Mouse (Mus musculus) embryonic facial prominence, embryonic 11.5 days (tissue): ENCODE measurements at regions not wholly inside any gene's neighbourhood (a gene's known extent, or its start where the extent isn't known, plus 50 kb on each side); places are given as distances from the start of the nearest gene placed in this dataset.
A peak's percentile ranks its signal among the peaks of the same experiment; 100 is the strongest.

Source experiments
- ATAC-seq: fragments of 200-750 bp; cut with Nextera tagmentation; replicated peaks from 2 replicates; pipeline ENCODE4 v1.8.0; 2017; ENCODE audit warnings: low read depth; ENCODE audit not compliant: insufficient number of reproducible peaks, low FRiP score, low TSS enrichment
- DNase-seq: peaks from one replicate; pipeline ENCODE4 v3.0.0-alpha.2; 2015; ENCODE audit warnings: low spot score
- H3K27ac ChIP-seq: fragments of 300-500 bp; sonication (generic); replicated peaks from 2 replicates; pipeline ENCODE4 v1.5.1; 2014; ENCODE audit warnings: mild to moderate bottlenecking, low read depth, low read length, control low read depth
- H3K27me3 ChIP-seq: fragments of 300-500 bp; sonication (generic); 2 replicates; pipeline ENCODE4 v1.6.1; 2014; ENCODE audit warnings: mild to moderate bottlenecking, low read length, moderate library complexity, mixed read lengths; ENCODE audit not compliant: control insufficient read depth, insufficient read depth
- H3K36me3 ChIP-seq: fragments of 300-500 bp; sonication (generic); replicated peaks from 2 replicates; pipeline ENCODE4 v1.6.1; 2014; ENCODE audit warnings: low read depth, mild to moderate bottlenecking, low read length, moderate library complexity, mixed read lengths; ENCODE audit not compliant: control insufficient read depth, insufficient read depth
- H3K4me1 ChIP-seq: fragments of 300-500 bp; sonication (generic); 2 replicates; pipeline ENCODE4 v1.6.1; 2014; ENCODE audit warnings: low read length, mixed read lengths; ENCODE audit not compliant: control insufficient read depth, insufficient read depth
- H3K4me2 ChIP-seq: fragments of 300-500 bp; sonication (generic); 2 replicates; pipeline ENCODE4 v1.6.1; 2014; ENCODE audit warnings: low read depth, mild to moderate bottlenecking, control low read depth, low read length, moderate library complexity
- H3K4me3 ChIP-seq: fragments of 300-500 bp; sonication (generic); 2 replicates; pipeline ENCODE4 v1.5.1; 2014; ENCODE audit warnings: low read depth, low read length, control low read depth
- H3K9ac ChIP-seq: fragments of 300-500 bp; sonication (generic); replicated peaks from 2 replicates; pipeline ENCODE4 v1.6.1; 2014; ENCODE audit warnings: mild to moderate bottlenecking, control low read depth, low read length
- H3K9me3 ChIP-seq: fragments of 300-500 bp; sonication (generic); replicated peaks from 2 replicates; pipeline ENCODE4 v1.6.1; 2016; ENCODE audit warnings: mild to moderate bottlenecking, low read length, inconsistent platforms, mixed read lengths; ENCODE audit not compliant: control insufficient read depth
- WGBS: fragments of 180-500 bp; shearing (Covaris S2); extraction: QIAGEN DNeasy Blood & Tissue Kit; methylation state at CpG from one replicate; pipeline ENCODE4 v1.1.7; 2014; 5-methylcytosine and 5-hydroxymethylcytosine counted together

DNA sequence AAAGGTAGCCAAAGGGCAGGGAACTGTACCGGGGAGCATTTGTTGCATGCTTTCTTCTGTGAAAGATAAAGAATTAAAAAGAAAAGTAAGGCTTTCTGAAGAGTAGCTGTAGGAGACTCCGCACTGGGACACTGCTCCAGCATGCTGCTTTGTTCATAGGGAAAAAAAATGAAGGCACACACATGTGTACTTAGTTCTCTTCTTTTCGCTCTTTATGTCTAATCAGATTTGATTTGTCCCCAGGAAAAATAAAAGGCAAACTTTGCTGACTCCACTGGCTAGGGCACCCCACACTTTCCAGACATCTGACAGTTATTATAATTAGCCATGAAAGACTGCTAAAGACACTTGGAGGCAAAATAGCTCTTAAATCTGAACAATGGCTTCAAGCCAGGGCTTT, 276.6 kb downstream of the Ptprc start:
- H3K27me3 ChIP-seq: no peaks in the 10 kb centered on the region
- no peaks in the 10 kb centered on the region for H3K36me3 ChIP-seq
- no peaks in the 10 kb centered on the region for H3K9me3 ChIP-seq
- peak overlapping the region; percentile 70 for H3K9ac ChIP-seq
- peak overlapping the region; percentile 77 for H3K27ac ChIP-seq
- ATAC-seq (no peak), DNase-seq (peak; percentile 47)
- peak overlapping the region; percentile 43 for H3K4me3 ChIP-seq
- peak overlapping the region; percentile 2; the same call in 1 of the 2 replicates for H3K4me2 ChIP-seq
- H3K4me1 ChIP-seq: no peaks in the 10 kb centered on the region
- WGBS: 1% methylated on average over 3 of the region's 3 CpGs

DNA sequence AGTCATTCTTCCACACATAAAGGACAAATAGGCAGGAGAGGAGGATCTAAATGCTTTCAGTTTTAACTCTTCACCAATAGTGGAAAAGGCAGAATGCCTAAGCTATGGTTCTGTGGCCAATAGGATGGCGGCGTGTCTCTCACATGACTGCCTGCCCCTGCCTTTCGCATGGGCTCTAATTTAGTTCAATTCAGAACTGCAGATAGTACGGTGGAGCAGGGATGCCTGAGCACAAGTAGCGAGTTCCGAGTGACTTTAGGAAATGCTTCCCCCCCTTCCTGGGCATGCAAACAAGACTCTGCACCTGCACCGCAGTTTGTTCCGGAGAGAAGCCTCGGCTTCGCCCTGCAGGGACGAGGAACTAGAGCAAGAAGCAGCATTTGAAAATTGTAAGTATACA, 277.1 kb downstream of the Ptprc start:
- Histone ChIP-seq H3K36me3 (no peaks in the 10 kb centered on the region), H3K9me3 (no peaks in the 10 kb centered on the region), H3K9ac (peak overlapping the region; percentile 70), H3K4me3 (peak overlapping the region; percentile 43), H3K4me1 (no peaks in the 10 kb centered on the region), H3K27me3 (no peaks in the 10 kb centered on the region), H3K4me2 (peak overlapping the region; percentile 8; the same call in 1 of the 2 replicates), H3K27ac (peak overlapping the region; percentile 77)
- DNase-seq (peak; percentile 91), ATAC-seq (peak; percentile 91)
- under 1% methylated on average over 11 of the region's 11 CpGs for WGBS

DNA sequence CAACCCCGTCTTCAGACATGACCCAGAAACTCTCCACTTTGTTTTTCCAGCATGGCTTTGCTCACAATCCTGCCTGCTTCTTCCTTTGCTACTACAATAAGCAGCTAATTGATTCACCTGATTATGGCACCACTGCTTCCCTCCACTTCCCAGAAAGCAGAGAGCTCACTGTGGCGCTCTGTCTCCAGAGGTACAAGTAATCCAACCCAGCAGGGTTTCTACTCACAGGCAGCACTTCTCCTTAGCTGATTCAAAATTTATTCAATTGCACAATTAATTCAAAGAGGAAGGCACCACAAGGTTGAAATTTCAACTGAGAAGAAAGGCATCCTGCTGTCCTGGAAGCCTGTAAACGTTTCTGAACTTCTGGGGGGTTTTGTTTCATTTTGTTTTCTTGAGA, 293.9 kb downstream of the Ptprc start:
- 26% methylated on average over 3 of the region's 3 CpGs for WGBS
- H3K4me3 ChIP-seq: no peak overlapping the region
- no peak overlapping the region for H3K9ac ChIP-seq
- DNase-seq: no peak
- H3K4me1 ChIP-seq: no peaks in the 10 kb centered on the region; the same call in 1 of the 2 replicates
- H3K36me3 ChIP-seq: no peaks in the 10 kb centered on the region
- ATAC-seq: no peak
- no peak overlapping the region for H3K27ac ChIP-seq
- H3K27me3 ChIP-seq: no peaks in the 10 kb centered on the region
- no peak overlapping the region for H3K4me2 ChIP-seq
- no peaks in the 10 kb centered on the region for H3K9me3 ChIP-seq

DNA sequence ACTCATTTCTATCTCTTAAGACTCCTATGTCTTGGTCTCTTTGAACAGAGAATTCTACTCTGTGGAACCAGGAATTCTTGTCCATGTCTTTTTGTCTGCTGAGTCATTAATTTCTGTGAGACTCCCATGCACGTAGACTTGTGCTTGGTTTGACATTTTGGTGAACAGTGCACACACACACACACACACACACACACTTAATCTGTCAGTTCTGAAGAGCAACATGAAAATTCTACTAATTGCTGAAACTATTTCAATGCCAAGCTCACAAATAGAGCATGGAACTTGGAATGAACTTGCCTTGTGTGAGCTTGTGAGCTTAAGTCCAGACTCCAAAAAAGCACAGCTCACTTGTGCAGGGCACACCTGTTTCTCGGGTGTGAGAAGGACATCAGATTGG, 301.1 kb downstream of the Ptprc start:
- Histone ChIP-seq H3K9ac (no peak overlapping the region), H3K4me1 (no peaks in the 10 kb centered on the region), H3K27me3 (no peaks in the 10 kb centered on the region), H3K36me3 (no peaks in the 10 kb centered on the region), H3K9me3 (no peaks in the 10 kb centered on the region), H3K4me2 (no peak overlapping the region), H3K27ac (no peak overlapping the region), H3K4me3 (no peak overlapping the region)
- 71% methylated on average over 2 of the region's 2 CpGs for WGBS
- ATAC-seq (no peak), DNase-seq (no peak)

DNA sequence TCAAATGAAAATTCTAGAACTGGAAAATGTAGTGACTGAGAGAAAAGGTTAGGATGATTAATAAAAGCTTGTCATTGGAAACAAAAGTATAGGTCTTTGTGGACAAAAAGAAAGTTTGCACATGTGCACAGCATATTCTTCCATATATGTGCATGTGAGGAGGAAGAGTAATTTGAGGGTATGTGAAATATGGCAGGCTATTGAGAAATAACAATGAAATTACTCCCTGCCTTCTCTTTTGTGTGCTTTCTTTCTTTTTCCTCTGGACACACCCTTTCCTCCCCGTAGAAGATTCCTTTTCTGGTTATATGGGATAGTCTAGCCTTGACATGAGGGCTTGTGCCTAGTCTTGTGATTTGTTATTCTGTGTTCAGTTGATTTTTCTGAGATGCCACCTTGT, 301.9 kb downstream of the Ptprc start:
- H3K4me1 ChIP-seq: no peaks in the 10 kb centered on the region
- WGBS: 79% methylated on average over 1 of the region's 1 CpGs
- H3K36me3 ChIP-seq: no peaks in the 10 kb centered on the region
- DNase-seq: no peak
- H3K27me3 ChIP-seq: no peaks in the 10 kb centered on the region
- ATAC-seq: no peak
- H3K4me2 ChIP-seq: no peak overlapping the region
- H3K27ac ChIP-seq: no peak overlapping the region
- no peak overlapping the region for H3K9ac ChIP-seq
- no peak overlapping the region for H3K4me3 ChIP-seq
- no peaks in the 10 kb centered on the region for H3K9me3 ChIP-seq

DNA sequence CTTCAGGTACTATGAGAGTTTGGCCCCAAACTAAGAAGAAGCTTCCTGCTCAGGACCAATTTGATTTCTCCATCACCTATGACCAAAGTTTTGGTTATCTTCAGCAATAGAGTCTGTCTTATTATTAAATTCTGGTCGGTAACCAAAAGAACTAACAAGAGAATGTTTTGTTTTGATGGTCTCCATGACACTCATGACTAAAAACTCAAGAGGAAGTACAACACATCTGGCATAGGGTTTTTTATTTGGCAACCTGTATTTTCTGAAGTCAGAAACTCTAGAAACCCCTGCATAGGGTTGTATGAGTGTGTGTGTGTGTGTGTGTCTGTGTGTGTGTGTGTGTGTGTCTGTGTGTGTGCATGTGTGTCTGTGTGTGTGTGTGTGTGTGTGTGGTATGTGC, 310.5 kb downstream of the Ptprc start:
- ATAC-seq (no peak), DNase-seq (no peak)
- H3K9me3 ChIP-seq: no peaks in the 10 kb centered on the region
- H3K27ac ChIP-seq: no peak overlapping the region
- WGBS: 75% methylated on average over 1 of the region's 1 CpGs
- H3K4me2 ChIP-seq: no peak overlapping the region
- no peak overlapping the region for H3K9ac ChIP-seq
- H3K27me3 ChIP-seq: no peaks in the 10 kb centered on the region
- H3K36me3 ChIP-seq: no peaks in the 10 kb centered on the region
- H3K4me1 ChIP-seq: no peaks in the 10 kb centered on the region
- H3K4me3 ChIP-seq: no peak overlapping the region

DNA sequence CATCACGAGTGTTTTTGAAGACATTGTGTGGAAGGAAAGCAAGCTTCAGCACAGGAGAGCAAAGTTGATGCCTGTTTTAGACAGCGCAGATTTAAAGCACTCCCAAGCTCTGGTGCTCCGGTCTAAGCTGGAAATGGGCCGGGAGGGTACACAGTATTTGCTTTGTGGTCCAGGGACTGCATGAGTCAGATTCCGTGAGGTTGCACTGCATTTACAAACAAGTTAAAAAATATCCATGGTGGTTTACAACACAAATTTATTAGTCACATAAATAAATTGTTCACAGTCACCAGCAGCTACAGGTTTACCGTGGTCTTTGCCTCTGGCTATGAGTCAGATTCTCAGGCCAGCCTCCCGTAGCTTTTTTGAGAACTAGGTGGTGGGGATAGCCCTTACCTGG, 312.0 kb downstream of the Ptprc start:
- no peak overlapping the region for H3K9ac ChIP-seq
- no peak overlapping the region for H3K4me3 ChIP-seq
- ATAC-seq: no peak
- no peaks in the 10 kb centered on the region for H3K9me3 ChIP-seq
- no peak for DNase-seq
- 86% methylated on average over 7 of the region's 7 CpGs for WGBS
- H3K27ac ChIP-seq: no peak overlapping the region
- H3K4me1 ChIP-seq: no peaks in the 10 kb centered on the region
- H3K27me3 ChIP-seq: no peaks in the 10 kb centered on the region
- H3K4me2 ChIP-seq: no peak overlapping the region
- H3K36me3 ChIP-seq: no peaks in the 10 kb centered on the region

DNA sequence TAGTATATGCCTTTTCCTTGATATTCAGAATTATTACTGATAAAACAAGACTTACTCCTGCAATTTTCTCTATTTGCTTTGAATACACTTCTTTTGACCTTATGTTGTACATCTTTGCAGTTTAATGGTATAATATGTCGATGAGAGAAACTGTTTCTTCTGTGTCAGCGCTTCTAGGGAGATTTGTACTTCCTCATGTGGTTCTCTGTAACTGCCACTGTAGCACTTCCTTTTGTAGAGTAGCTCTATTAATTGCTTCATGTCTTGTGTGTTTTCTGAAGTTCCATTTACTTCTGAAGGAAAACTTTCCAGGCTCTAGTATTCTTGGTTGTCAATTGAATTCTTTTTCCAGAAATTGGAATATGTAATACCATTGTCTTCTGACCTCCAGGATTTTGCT, 323.2 kb downstream of the Ptprc start:
- H3K4me2 ChIP-seq: no peak overlapping the region
- no peaks in the 10 kb centered on the region for H3K9me3 ChIP-seq
- no peak for DNase-seq
- H3K4me1 ChIP-seq: no peaks in the 10 kb centered on the region
- H3K27ac ChIP-seq: no peak overlapping the region
- H3K27me3 ChIP-seq: no peaks in the 10 kb centered on the region
- no peak overlapping the region for H3K9ac ChIP-seq
- no peak for ATAC-seq
- H3K4me3 ChIP-seq: no peak overlapping the region
- 90% methylated on average over 2 of the region's 2 CpGs for WGBS
- H3K36me3 ChIP-seq: no peaks in the 10 kb centered on the region
